Mouse (Mus musculus) gastrocnemius, postnatal 25 days (tissue): ENCODE results near the gene Lelp1. TPM values are rescaled to one million over a fixed set of nuclear protein-coding genes. Genes with fewer than 3 reads are reported as not detected.

Experiments used
- DNase-seq: peaks from one replicate; pipeline ENCODE4 v3.0.0; 2022
- long read RNA-seq, 2 experiments: library from polyadenylated mRNA; stranded (forward); transcript quantifications; one replicate each; pipeline ENCODE4 v2.0.0; 2021
- total RNA-seq, 2 experiments: library from RNA; stranded (reverse); gene quantifications; 1 replicate in 1 of 2; 2 replicates in 1 of 2; pipeline ENCODE4 v1.2.3; 2021

The Lelp1 gene
- total RNA-seq: not detected
- long read RNA-seq, experiment 1: 0 reads
- long read RNA-seq, experiment 2: 0 reads

DNA sequence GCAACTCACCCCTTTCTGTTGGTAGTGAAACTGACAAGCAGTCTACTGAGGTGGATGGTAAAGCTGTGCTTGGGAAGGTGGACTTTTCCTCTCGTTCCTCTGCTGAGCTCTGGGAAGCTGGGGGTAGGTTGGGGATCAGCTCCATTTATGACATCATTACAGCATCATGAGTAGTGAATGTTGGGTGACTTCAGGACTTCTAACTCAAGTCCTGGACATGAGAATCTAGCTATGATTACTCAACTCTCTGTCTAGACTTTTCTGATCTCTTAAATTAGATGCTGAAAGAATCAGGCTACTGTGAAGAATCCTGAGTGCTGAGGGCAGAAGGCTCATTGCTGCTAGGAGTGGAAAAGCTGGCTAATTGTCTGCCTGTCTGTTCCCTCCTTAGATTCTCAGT, at the start of gene Lelp1:
Lelp1 (minus strand) TSS at position 101 of the 400 bp plus-strand sequence.
- no peak for DNase-seq

DNA sequence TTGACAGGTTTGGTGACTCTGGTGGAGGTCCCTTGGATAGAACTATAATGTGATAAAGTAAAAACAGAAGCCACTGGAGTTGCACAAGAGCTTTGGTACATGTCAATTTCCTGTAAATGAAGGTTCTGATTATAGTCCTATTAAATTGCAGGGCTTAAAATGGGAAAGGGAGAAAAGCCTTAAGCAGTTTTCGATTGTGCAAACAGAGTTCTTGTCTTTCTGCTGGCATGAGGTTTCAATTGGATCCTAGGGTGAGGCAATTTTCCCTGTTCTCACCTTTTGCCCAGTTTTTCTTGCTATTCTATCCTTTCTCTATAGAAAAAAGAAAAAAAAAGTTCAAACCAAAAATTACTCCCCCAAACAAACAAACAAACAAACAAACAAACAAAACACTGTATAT, 34.3 kb upstream of the Lelp1 start:
- DNase-seq: no peak

DNA sequence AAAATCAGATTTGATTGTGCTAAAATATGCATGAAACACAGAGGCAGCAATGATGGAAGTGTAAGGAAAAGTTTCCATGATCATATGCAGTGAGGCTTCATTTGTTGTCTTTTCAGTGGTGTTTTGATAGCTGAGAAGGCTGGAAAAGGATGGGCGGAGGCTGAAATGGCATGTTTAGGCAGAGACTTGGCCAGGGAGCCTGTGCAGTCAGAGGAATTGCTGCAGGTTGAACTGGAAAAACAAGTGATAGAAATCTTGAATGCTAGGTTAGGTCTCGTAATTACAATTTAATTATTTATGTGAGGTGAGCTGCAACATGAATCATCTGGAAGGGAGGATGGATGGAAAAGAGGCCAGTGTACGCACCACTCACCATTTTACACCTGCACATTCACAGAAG, 27.3 kb upstream of the Lelp1 start:
- DNase-seq: no peak

- DNase-seq: no peak
Observed at GRCm38 (mm10) chr3:92153322-92153721, 10.8 kb upstream of the Lelp1 start.

- DNase-seq: no peak
Observed at GRCm38 (mm10) chr3:92150631-92151277, 8.2 kb upstream of the Lelp1 start.

GRCm38 (mm10) chr3:92147913-92148312, 5.4 kb upstream of the Lelp1 start:
- no peak for DNase-seq

GRCm38 (mm10) chr3:92147420-92147819, 4.9 kb upstream of the Lelp1 start:
- DNase-seq: no peak

- no peak for DNase-seq
Observed at GRCm38 (mm10) chr3:92123847-92124246, 18.7 kb downstream of the Lelp1 start, which contains the start of gene Prr9. Prr9 (minus strand) TSS chr3:92123947.

- DNase-seq: no peak
Observed at GRCm38 (mm10) chr3:92120902-92121301, 21.6 kb downstream of the Lelp1 start.

DNA sequence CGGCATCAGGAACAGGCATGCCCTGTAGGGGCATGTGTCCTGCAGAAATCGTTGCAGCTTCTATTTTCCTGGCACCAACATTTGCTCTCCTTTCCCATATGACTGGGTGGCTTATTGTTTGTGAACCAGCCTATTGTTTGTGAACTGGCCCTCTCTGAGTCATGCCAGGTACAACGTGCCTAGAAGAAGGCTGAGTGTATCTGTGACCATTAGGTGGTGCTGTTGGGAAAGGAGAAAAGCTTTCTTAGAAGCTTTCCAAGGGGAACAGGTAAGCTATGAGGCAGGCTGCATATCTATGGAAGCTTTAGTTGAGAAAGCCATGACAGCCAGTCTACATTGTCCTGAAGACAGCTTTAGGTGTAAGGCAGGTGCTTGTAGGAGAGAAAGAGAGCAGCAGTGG, 24.6 kb downstream of the Lelp1 start:
- DNase-seq: no peak

- DNase-seq: no peak
Observed at GRCm38 (mm10) chr3:92111526-92111925, 31.0 kb downstream of the Lelp1 start.

DNA sequence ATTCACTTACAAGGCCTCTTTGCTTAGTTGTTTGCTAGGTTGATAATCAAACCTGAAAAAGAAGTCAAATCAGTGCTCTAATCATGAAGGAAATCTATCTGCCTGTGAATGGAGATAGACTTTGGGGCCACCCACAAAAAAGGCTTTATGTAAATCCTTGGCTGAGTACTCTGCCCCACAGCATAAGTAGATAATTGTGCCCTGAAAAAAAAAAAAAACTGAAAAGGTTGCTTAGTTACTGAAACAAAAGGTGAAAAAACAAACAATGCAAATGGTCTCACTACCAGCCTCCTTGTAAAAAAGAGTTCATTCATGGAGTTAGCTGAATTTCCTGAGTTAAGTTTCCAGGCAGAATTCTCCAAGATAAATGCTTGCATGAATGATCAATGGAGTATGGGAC, 31.8 kb downstream of the Lelp1 start:
- no peak for DNase-seq

GRCm38 (mm10) chr3:92106582-92106981, 36.0 kb downstream of the Lelp1 start:
- no peak for DNase-seq

Other genes starting within 250 kb of the Lelp1 start
- gene Pglyrp3, start 128.2 kb downstream of the Lelp1 start, total RNA-seq: not detected
- not detected for gene Lor, start 59.6 kb downstream of the Lelp1 start, total RNA-seq
- gene Prr9, start 18.8 kb downstream of the Lelp1 start, total RNA-seq: not detected
- gene Sprr2a1, start 73.1 kb upstream of the Lelp1 start, total RNA-seq: not detected
- not detected for gene Sprr2a2, start 73.2 kb upstream of the Lelp1 start, total RNA-seq
- gene Sprr2a3, start 142.7 kb upstream of the Lelp1 start, total RNA-seq: not detected
- gene Sprr2b, start 173.9 kb upstream of the Lelp1 start, total RNA-seq: not detected
- gene Sprr2d, start 196.4 kb upstream of the Lelp1 start, total RNA-seq: not detected
- not detected for gene Sprr2e, start 209.4 kb upstream of the Lelp1 start, total RNA-seq
- not detected for gene Sprr2f, start 222.4 kb upstream of the Lelp1 start, total RNA-seq
- not detected for gene Sprr2h, start 242.9 kb upstream of the Lelp1 start, total RNA-seq